In genomic region chr14:117141077-117141848, GRCm38 (mm10) we compare ENCODE assay signal across 14 mouse cellular contexts.
DNase-seq lines count a peak whose midpoint lies in the region; ATAC-seq and TF ChIP-seq lines count a peak whose summit lies in the region.
"Had no signal": no experiment of that assay in that cellular context is flagged by ENCODE, and none has a peak within 500 bp of the region (broad histone marks: within the 10 kb centered on the region; RNA-seq: fewer than 3 reads in every experiment).

No protein-coding gene starts in this region.

- H3K9ac ChIP-seq in kidney, embryonic 15.5 days, result no peak overlapping the region
- no peak overlapping the region for H3K9ac ChIP-seq in kidney, embryonic 14.5 days (ENCODE audit: low read depth, low read length)
- H3K9ac ChIP-seq in hindbrain, embryonic 15.5 days, result no peak overlapping the region
- H3K9ac ChIP-seq in midbrain, postnatal 0 days (replicated peaks; ENCODE audit: low read length, poor library complexity, severe bottlenecking), result no peak overlapping the region

- H3K9me3 ChIP-seq in kidney, embryonic 15.5 days (replicated peaks), result no peaks in the 10 kb centered on the region
- no peaks in the 10 kb centered on the region for H3K9me3 ChIP-seq in kidney, embryonic 14.5 days (ENCODE audit: control insufficient read depth, low read length)
- no peaks in the 10 kb centered on the region for H3K9me3 ChIP-seq in hindbrain, embryonic 15.5 days
- no peaks in the 10 kb centered on the region for H3K9me3 ChIP-seq in midbrain, postnatal 0 days (ENCODE audit: low read length)

- no peak overlapping the region for H3K27ac ChIP-seq in kidney, embryonic 15.5 days
- H3K27ac ChIP-seq in kidney, embryonic 14.5 days (ENCODE audit: low read depth, low read length), result no peak overlapping the region
- H3K27ac ChIP-seq in hindbrain, embryonic 15.5 days (replicated peaks), result no peak overlapping the region
- no peak overlapping the region for H3K27ac ChIP-seq in midbrain, postnatal 0 days (ENCODE audit: low read depth, low read length)

- WGBS in kidney, embryonic 15.5 days, result 53% methylated on average over 6 of the region's 6 CpGs
- 56% methylated on average over 6 of the region's 6 CpGs for WGBS in kidney, embryonic 14.5 days
- WGBS in hindbrain, embryonic 15.5 days, result 56% methylated on average over 6 of the region's 6 CpGs
- 59% methylated on average over 6 of the region's 6 CpGs for WGBS in midbrain, postnatal 0 days

- DNase-seq in brain, adult 2 months (ENCODE audit: low read depth, low spot score), result peak; percentile 7
- DNase-seq in midbrain, postnatal 0 days (ENCODE audit: low spot score), result peak; percentile 72
- DNase-seq in left cerebral cortex, postnatal 25 days (ENCODE audit: low spot score in 2 of 2), result no peak
- DNase-seq in gastrocnemius, postnatal 36 days, result no peak
- DNase-seq in adrenal gland, postnatal 25 days, result no peak
- DNase-seq: cerebellum, postnatal 25 days; layer of hippocampus, adult 9-11 months; liver; thymus, postnatal 25 days had no signal

- peak; percentile 52; the same call in 1 of the 2 replicates for ATAC-seq in kidney, embryonic 15.5 days (replicated peaks; ENCODE audit: low FRiP score)
- ATAC-seq in kidney, embryonic 14.5 days (ENCODE audit: low FRiP score, low TSS enrichment), result no peak
- ATAC-seq in hindbrain, embryonic 15.5 days (ENCODE audit: low FRiP score, low read depth), result peak; percentile 68
- ATAC-seq in midbrain, postnatal 0 days (ENCODE audit: low FRiP score), result no peak
- ATAC-seq: inflammation-experienced regulatory T-cells, adult 6 months had no signal

- no peak overlapping the region for H3K4me2 ChIP-seq in kidney, embryonic 15.5 days
- H3K4me2 ChIP-seq in kidney, embryonic 14.5 days (replicated peaks; ENCODE audit: low read depth, low read length), result no peak overlapping the region
- H3K4me2 ChIP-seq in hindbrain, embryonic 15.5 days, result no peak overlapping the region
- H3K4me2 ChIP-seq in midbrain, postnatal 0 days (ENCODE audit: low read depth, low read length, poor library complexity, severe bottlenecking), result no peak overlapping the region
- H3K4me2 ChIP-seq: heart, embryonic 11.5 days had no signal

- no peak overlapping the region for H3K4me3 ChIP-seq in kidney, embryonic 15.5 days (replicated peaks)
- H3K4me3 ChIP-seq in kidney, embryonic 14.5 days (ENCODE audit: low read length), result no peak overlapping the region
- H3K4me3 ChIP-seq in hindbrain, embryonic 15.5 days, result no peak overlapping the region
- no peak overlapping the region for H3K4me3 ChIP-seq in midbrain, postnatal 0 days (ENCODE audit: low read depth, low read length)

- intact Hi-C loops in left cerebral cortex, postnatal 25 days (cut with DNase I), result no loop called here
- intact Hi-C loops in gastrocnemius, postnatal 36 days (cut with DNase I), result no loop called here

- no peaks in the 10 kb centered on the region for H3K27me3 ChIP-seq in kidney, embryonic 15.5 days
- no peaks in the 10 kb centered on the region for H3K27me3 ChIP-seq in kidney, embryonic 14.5 days (ENCODE audit: control insufficient read depth, insufficient read depth, low read length)
- H3K27me3 ChIP-seq in hindbrain, embryonic 15.5 days, result no peaks in the 10 kb centered on the region
- no peaks in the 10 kb centered on the region for H3K27me3 ChIP-seq in midbrain, postnatal 0 days (ENCODE audit: insufficient read depth, low read length)

- no peaks in the 10 kb centered on the region for H3K36me3 ChIP-seq in kidney, embryonic 15.5 days
- no peaks in the 10 kb centered on the region for H3K36me3 ChIP-seq in kidney, embryonic 14.5 days (ENCODE audit: control insufficient read depth, insufficient read depth, low read length)
- H3K36me3 ChIP-seq in hindbrain, embryonic 15.5 days, result no peaks in the 10 kb centered on the region
- H3K36me3 ChIP-seq in midbrain, postnatal 0 days (ENCODE audit: insufficient read depth, low read length), result no peaks in the 10 kb centered on the region

- H3K4me1 ChIP-seq in kidney, embryonic 15.5 days, result peaks cover 15% of the 10 kb centered on the region; the same call in 1 of the 2 replicates
- H3K4me1 ChIP-seq in kidney, embryonic 14.5 days (ENCODE audit: control insufficient read depth, insufficient read depth, low read length), result no peaks in the 10 kb centered on the region
- H3K4me1 ChIP-seq in hindbrain, embryonic 15.5 days (replicated peaks), result peaks cover 7% of the 10 kb centered on the region; the same call in 1 of the 2 replicates
- H3K4me1 ChIP-seq in midbrain, postnatal 0 days (ENCODE audit: insufficient read depth, low read length), result no peaks in the 10 kb centered on the region

- no peak for TF ChIP-seq CTCF in midbrain, postnatal 0 days (IDR thresholded peaks at IDR 0.05)

Comparison
In these comparisons a context has a peak if more than half of its experiments do, and no peak if none do; other contexts are left out.
1. ATAC-seq: peak in kidney, embryonic 15.5 days (single experiment) and hindbrain, embryonic 15.5 days (single experiment); none in kidney, embryonic 14.5 days (single experiment) and midbrain, postnatal 0 days (single experiment).
2. DNase-seq: peak in brain, adult 2 months (single experiment) and midbrain, postnatal 0 days (single experiment); none in left cerebral cortex, postnatal 25 days (0 of 2), gastrocnemius, postnatal 36 days (0 of 2) and adrenal gland, postnatal 25 days (single experiment).